Mouse (Mus musculus): Measurements from ENCODE around the gene Slc4a2. TPM values are rescaled to one million over a fixed set of nuclear protein-coding genes. Genes with fewer than 3 reads are reported as not detected.

The Slc4a2 gene
- polyA plus RNA-seq, 1 experiment from 2014 or later, result 28.7 TPM

- Histone ChIP-seq H3K4me3 (ENCODE audit: low read depth, low read length) (no peak overlapping the region), H3K36me3 (ENCODE audit: control insufficient read depth, insufficient read depth, low read length) (peaks cover 9% of the 10 kb centered on the region), H3K4me1 (replicated peaks; ENCODE audit: control insufficient read depth, insufficient read depth, low read length) (peaks cover 34% of the 10 kb centered on the region), H3K27ac (ENCODE audit: low read depth, low read length) (no peak overlapping the region), H3K27me3 (ENCODE audit: control insufficient read depth, insufficient read depth, low read length) (no peaks in the 10 kb centered on the region; the same call in 1 of the 2 replicates), H3K4me2 (ENCODE audit: low read depth, low read length, severe bottlenecking) (no peak overlapping the region), H3K9me3 (ENCODE audit: control insufficient read depth, low read length) (no peaks in the 10 kb centered on the region), H3K9ac (ENCODE audit: low read length) (no peak overlapping the region)
- 2% methylated on average over 8 of the region's 8 CpGs for WGBS
- DNase-seq (ENCODE audit: low spot score), result peak; percentile 94
- 0 out of 2 replicates have a peak, but pooled peaks have one; percentile 9 for ATAC-seq (replicated peaks; ENCODE audit: low FRiP score)
Observed at GRCm38 (mm10) chr5:24486097-24486496, 62.5 kb downstream of the Slc4a2 start.

GRCm38 (mm10) chr5:24486738-24487137, 63.1 kb downstream of the Slc4a2 start:
- Histone ChIP-seq H3K9me3 (ENCODE audit: control insufficient read depth, low read length) (no peaks in the 10 kb centered on the region), H3K4me3 (ENCODE audit: low read depth, low read length) (no peak overlapping the region), H3K9ac (ENCODE audit: low read length) (no peak overlapping the region), H3K36me3 (ENCODE audit: control insufficient read depth, insufficient read depth, low read length) (peaks cover 9% of the 10 kb centered on the region), H3K4me1 (replicated peaks; ENCODE audit: control insufficient read depth, insufficient read depth, low read length) (peaks cover 30% of the 10 kb centered on the region), H3K27ac (ENCODE audit: low read depth, low read length) (no peak overlapping the region), H3K27me3 (ENCODE audit: control insufficient read depth, insufficient read depth, low read length) (no peaks in the 10 kb centered on the region; the same call in 1 of the 2 replicates), H3K4me2 (ENCODE audit: low read depth, low read length, severe bottlenecking) (no peak overlapping the region)
- 91% methylated on average over 5 of the region's 5 CpGs for whole genome bisulfite sequencing
- DNase-seq (ENCODE audit: low spot score), result no peak
- ATAC-seq (replicated peaks; ENCODE audit: low FRiP score), result no peak

GRCm38 (mm10) chr5:24490413-24490920, 66.8 kb downstream of the Slc4a2 start:
- Histone ChIP-seq H3K9me3 (ENCODE audit: control insufficient read depth, low read length) (no peaks in the 10 kb centered on the region), H3K4me1 (replicated peaks; ENCODE audit: control insufficient read depth, insufficient read depth, low read length) (peaks cover 3% of the 10 kb centered on the region), H3K27ac (ENCODE audit: low read depth, low read length) (no peak overlapping the region), H3K4me3 (ENCODE audit: low read depth, low read length) (no peak overlapping the region), H3K27me3 (ENCODE audit: control insufficient read depth, insufficient read depth, low read length) (no peaks in the 10 kb centered on the region; the same call in 1 of the 2 replicates), H3K36me3 (ENCODE audit: control insufficient read depth, insufficient read depth, low read length) (peaks cover 5% of the 10 kb centered on the region; the same call in 1 of the 2 replicates), H3K4me2 (ENCODE audit: low read depth, low read length, severe bottlenecking) (no peak overlapping the region), H3K9ac (ENCODE audit: low read length) (no peak overlapping the region)
- DNase-seq (ENCODE audit: low spot score), result no peak
- 54% methylated on average over 14 of the region's 14 CpGs for WGBS
- no peak for ATAC-seq (replicated peaks; ENCODE audit: low FRiP score)

Other genes with a start within 250 kb of the Slc4a2 start
- gene Kcnh2, start 72.2 kb upstream of the Slc4a2 start, polyA plus RNA-seq (2014; fragmentation: Nextera tagmentation; extraction: Ambion mirVana), result 9.1 and 10.9 TPM in 2 replicates
- 6.6 and 7.4 TPM in 2 replicates for gene Nos3, start 59.0 kb upstream of the Slc4a2 start, polyA plus RNA-seq (2014; fragmentation: Nextera tagmentation; extraction: Ambion mirVana)
- gene Atg9b, start 31.7 kb upstream of the Slc4a2 start, polyA plus RNA-seq (2014; fragmentation: Nextera tagmentation; extraction: Ambion mirVana), result 0.21 and 0.44 TPM in 2 replicates
- 45.5 and 57.8 TPM in 2 replicates for gene Abcb8, start 30.2 kb upstream of the Slc4a2 start, polyA plus RNA-seq (2014; fragmentation: Nextera tagmentation; extraction: Ambion mirVana)
- gene Asic3, start 10.4 kb upstream of the Slc4a2 start, polyA plus RNA-seq (2014; fragmentation: Nextera tagmentation; extraction: Ambion mirVana), result not detected in 2 replicates
- gene Cdk5, start 307 bp upstream of the Slc4a2 start, polyA plus RNA-seq (2014; fragmentation: Nextera tagmentation; extraction: Ambion mirVana), result 47.5 and 53.9 TPM in 2 replicates
- gene Fastk, start 21.4 kb downstream of the Slc4a2 start, polyA plus RNA-seq (2014; fragmentation: Nextera tagmentation; extraction: Ambion mirVana), result 104 and 116 TPM in 2 replicates
- gene Tmub1, start 24.0 kb downstream of the Slc4a2 start, polyA plus RNA-seq (2014; fragmentation: Nextera tagmentation; extraction: Ambion mirVana), result 30.2 and 31.8 TPM in 2 replicates
- gene Agap3, start 28.3 kb downstream of the Slc4a2 start, polyA plus RNA-seq (2014; fragmentation: Nextera tagmentation; extraction: Ambion mirVana), result 52.7 and 67.0 TPM in 2 replicates
- gene Gbx1, start 103.4 kb downstream of the Slc4a2 start, polyA plus RNA-seq (2014; fragmentation: Nextera tagmentation; extraction: Ambion mirVana), result 0.64 and 0.79 TPM in 2 replicates
- 0.11 TPM in 1 of 2 replicates, not detected in the other for gene Asb10, start 117.1 kb downstream of the Slc4a2 start, polyA plus RNA-seq (2014; fragmentation: Nextera tagmentation; extraction: Ambion mirVana)
- gene 4931409K22Rik, start 133.0 kb downstream of the Slc4a2 start, polyA plus RNA-seq (2014; fragmentation: Nextera tagmentation; extraction: Ambion mirVana), result 0.20 TPM in 1 of 2 replicates, not detected in the other
- gene Abcf2, start 153.6 kb downstream of the Slc4a2 start, polyA plus RNA-seq (2014; fragmentation: Nextera tagmentation; extraction: Ambion mirVana), result 153 and 165 TPM in 2 replicates
- 11.4 and 11.5 TPM in 2 replicates for gene Chpf2, start 162.9 kb downstream of the Slc4a2 start, polyA plus RNA-seq (2014; fragmentation: Nextera tagmentation; extraction: Ambion mirVana)
- gene Smarcd3, start 200.6 kb downstream of the Slc4a2 start, polyA plus RNA-seq (2014; fragmentation: Nextera tagmentation; extraction: Ambion mirVana), result 76.0 and 93.8 TPM in 2 replicates

Measured in forebrain, embryonic 11.5 days (tissue).